ENCODE assay signal across 10 mouse cellular contexts in genomic region chr8:123104046-123104767, GRCm38 (mm10). TPM values are rescaled to one million over a fixed set of nuclear protein-coding genes. Genes with fewer than 3 reads are reported as not detected.
DNase-seq lines count a peak whose midpoint lies in the region; ATAC-seq lines count a peak whose summit lies in the region.
"Had no signal": no experiment of that assay in that cellular context is flagged by ENCODE, and none has a peak within 500 bp of the region (broad histone marks: within the 10 kb centered on the region; RNA-seq: fewer than 3 reads in every experiment).

No protein-coding gene starts in this region.

- no peaks in the 10 kb centered on the region for H3K27me3 ChIP-seq in liver, embryonic 11.5 days (replicated peaks; ENCODE audit: control insufficient read depth, insufficient read depth, low read length)
- no peaks in the 10 kb centered on the region for H3K27me3 ChIP-seq in embryonic facial prominence, embryonic 14.5 days (replicated peaks; ENCODE audit: control insufficient read depth, insufficient read depth, low read length)
- no peaks in the 10 kb centered on the region for H3K27me3 ChIP-seq in limb, embryonic 10.5 days (ENCODE audit: low read depth, poor library complexity, severe bottlenecking)
- H3K27me3 ChIP-seq in neural tube, embryonic 14.5 days (ENCODE audit: control insufficient read depth, insufficient read depth, low read length), result no peaks in the 10 kb centered on the region

- H3K4me1 ChIP-seq in liver, embryonic 11.5 days (replicated peaks; ENCODE audit: control insufficient read depth, insufficient read depth, low read length), result peaks cover 11% of the 10 kb centered on the region
- H3K4me1 ChIP-seq in embryonic facial prominence, embryonic 14.5 days (ENCODE audit: control insufficient read depth, insufficient read depth, low read length), result peaks cover 8% of the 10 kb centered on the region; the same call in 1 of the 2 replicates
- H3K4me1 ChIP-seq in limb, embryonic 10.5 days, result peaks cover 17% of the 10 kb centered on the region
- H3K4me1 ChIP-seq in neural tube, embryonic 14.5 days (ENCODE audit: control insufficient read depth, insufficient read depth, low read length), result peaks cover 11% of the 10 kb centered on the region

- H3K27ac ChIP-seq in liver, embryonic 11.5 days (ENCODE audit: low read depth, low read length), result peak overlapping the region; percentile 93
- 0 out of 2 replicates have a peak overlapping the region, but pooled peaks have one; percentile 3 for H3K27ac ChIP-seq in embryonic facial prominence, embryonic 14.5 days (replicated peaks; ENCODE audit: low read depth, low read length)
- H3K27ac ChIP-seq in limb, embryonic 10.5 days, result peak overlapping the region; percentile 99; the same call in 1 of the 2 replicates
- H3K27ac ChIP-seq in neural tube, embryonic 14.5 days (ENCODE audit: low read depth, low read length), result no peak overlapping the region

- no peaks in the 10 kb centered on the region for H3K9me3 ChIP-seq in liver, embryonic 11.5 days (ENCODE audit: control insufficient read depth, low read length)
- no peaks in the 10 kb centered on the region for H3K9me3 ChIP-seq in embryonic facial prominence, embryonic 14.5 days (ENCODE audit: control insufficient read depth, low read length)
- no peaks in the 10 kb centered on the region for H3K9me3 ChIP-seq in limb, embryonic 10.5 days (replicated peaks)
- H3K9me3 ChIP-seq in neural tube, embryonic 14.5 days (ENCODE audit: control insufficient read depth, low read length), result no peaks in the 10 kb centered on the region

- peaks cover 25% of the 10 kb centered on the region for H3K36me3 ChIP-seq in liver, embryonic 11.5 days (ENCODE audit: control insufficient read depth, insufficient read depth, low read length)
- peaks cover 32% of the 10 kb centered on the region for H3K36me3 ChIP-seq in embryonic facial prominence, embryonic 14.5 days (ENCODE audit: control insufficient read depth, insufficient read depth, low read length)
- peaks cover 34% of the 10 kb centered on the region for H3K36me3 ChIP-seq in limb, embryonic 10.5 days
- H3K36me3 ChIP-seq in neural tube, embryonic 14.5 days (ENCODE audit: control insufficient read depth, insufficient read depth, low read length), result peaks cover 23% of the 10 kb centered on the region

- H3K4me3 ChIP-seq in liver, embryonic 11.5 days (ENCODE audit: low read depth, low read length), result peak overlapping the region; percentile 91
- H3K4me3 ChIP-seq in embryonic facial prominence, embryonic 14.5 days (ENCODE audit: low read depth, low read length), result peak overlapping the region; percentile 83
- peak overlapping the region; percentile 97 for H3K4me3 ChIP-seq in limb, embryonic 10.5 days
- peak overlapping the region; percentile 88; the same call in 1 of the 2 replicates for H3K4me3 ChIP-seq in neural tube, embryonic 14.5 days (ENCODE audit: low read depth, low read length)

- no peak for ATAC-seq in liver, embryonic 11.5 days (replicated peaks; ENCODE audit: low FRiP score)
- ATAC-seq in embryonic facial prominence, embryonic 14.5 days (ENCODE audit: low read depth), result no peak
- ATAC-seq in neural tube, embryonic 14.5 days (ENCODE audit: low read depth), result no peak

- H3K4me2 ChIP-seq in liver, embryonic 11.5 days, result peak overlapping the region; percentile 98
- peak overlapping the region; percentile 84 for H3K4me2 ChIP-seq in embryonic facial prominence, embryonic 14.5 days (ENCODE audit: low read depth, low read length)
- H3K4me2 ChIP-seq in neural tube, embryonic 14.5 days (ENCODE audit: low read depth, low read length), result no peak overlapping the region; the same call in 1 of the 2 replicates

- 80% methylated on average over 6 of the region's 6 CpGs for WGBS in liver, embryonic 11.5 days
- WGBS in embryonic facial prominence, embryonic 14.5 days, result 77% methylated on average over 6 of the region's 6 CpGs
- WGBS in limb, embryonic 10.5 days, result 89% methylated on average over 6 of the region's 6 CpGs
- 79% methylated on average over 6 of the region's 6 CpGs for WGBS in neural tube, embryonic 14.5 days

- H3K9ac ChIP-seq in liver, embryonic 11.5 days (ENCODE audit: low read depth, low read length), result peak overlapping the region; percentile 99
- H3K9ac ChIP-seq in embryonic facial prominence, embryonic 14.5 days (ENCODE audit: low read depth, low read length), result peak overlapping the region; percentile 97
- peak overlapping the region; percentile 92; the same call in 1 of the 2 replicates for H3K9ac ChIP-seq in neural tube, embryonic 14.5 days (replicated peaks; ENCODE audit: low read depth, low read length)

- DNase-seq in liver, embryonic 11.5 days (ENCODE audit: low spot score), result no peak
- DNase-seq in liver, result no peak
- DNase-seq in embryonic facial prominence, embryonic 14.5 days (ENCODE audit: low spot score), result no peak
- no peak for DNase-seq in limb, embryonic 10.5 days (ENCODE audit: low spot score)
- no peak for DNase-seq in spleen, postnatal 14 days (ENCODE audit: low spot score in 2 of 2)
- DNase-seq in ovary, postnatal 36 days (ENCODE audit: low spot score), result no peak
- DNase-seq in layer of hippocampus, postnatal 25 days (ENCODE audit: extremely low spot score in 1 of 2, low spot score in 1 of 2), result no peak
- DNase-seq: adrenal gland, adult 2 months; thymus, postnatal 36 days had no signal

RNA-seq across cellular contexts. Expression of gene Rpl13, which starts 2.1 kb away (rescaled TPM):
- polyA plus RNA-seq in liver, embryonic 11.5 days (2014; fragmentation: Nextera tagmentation; extraction: Ambion mirVana), result 1,965 and 2,035 TPM in 2 replicates
- polyA plus RNA-seq in embryonic facial prominence, embryonic 14.5 days (2014; fragmentation: Nextera tagmentation; extraction: Ambion mirVana), result 1,761 and 1,789 TPM in 2 replicates
- 1,397 and 1,583 TPM in 2 replicates for polyA plus RNA-seq in limb, embryonic 10.5 days (2016; fragmentation: Nextera tagmentation; extraction: Ambion mirVana)
- polyA plus RNA-seq in neural tube, embryonic 14.5 days (2014; fragmentation: Nextera tagmentation; extraction: Ambion mirVana), result 775 and 913 TPM in 2 replicates
- total RNA-seq in layer of hippocampus, postnatal 25 days (2021), result 100 to 1,000 TPM; 378 to 449 TPM

RNA-seq across cellular contexts. Expression of gene Cpne7, which starts 13.0 kb away (rescaled TPM):
- polyA plus RNA-seq in liver, embryonic 11.5 days (2014; fragmentation: Nextera tagmentation; extraction: Ambion mirVana), result 5.2 and 5.9 TPM in 2 replicates
- 1.4 and 2.0 TPM in 2 replicates for polyA plus RNA-seq in embryonic facial prominence, embryonic 14.5 days (2014; fragmentation: Nextera tagmentation; extraction: Ambion mirVana)
- polyA plus RNA-seq in limb, embryonic 10.5 days (2016; fragmentation: Nextera tagmentation; extraction: Ambion mirVana), result 1.2 TPM in 2 replicates
- 1.5 and 1.8 TPM in 2 replicates for polyA plus RNA-seq in neural tube, embryonic 14.5 days (2014; fragmentation: Nextera tagmentation; extraction: Ambion mirVana)
- 100 to 1,000 TPM; 273 to 300 TPM for total RNA-seq in layer of hippocampus, postnatal 25 days (2021)

RNA-seq across cellular contexts. Expression of gene Spg7, which starts 41.5 kb away (rescaled TPM):
- 41.3 and 46.0 TPM in 2 replicates for polyA plus RNA-seq in liver, embryonic 11.5 days (2014; fragmentation: Nextera tagmentation; extraction: Ambion mirVana)
- 36.5 and 41.2 TPM in 2 replicates for polyA plus RNA-seq in embryonic facial prominence, embryonic 14.5 days (2014; fragmentation: Nextera tagmentation; extraction: Ambion mirVana)
- 57.8 and 60.5 TPM in 2 replicates for polyA plus RNA-seq in limb, embryonic 10.5 days (2016; fragmentation: Nextera tagmentation; extraction: Ambion mirVana)
- 43.4 and 49.1 TPM in 2 replicates for polyA plus RNA-seq in neural tube, embryonic 14.5 days (2014; fragmentation: Nextera tagmentation; extraction: Ambion mirVana)
- total RNA-seq in layer of hippocampus, postnatal 25 days (2021), result 10 to 100 TPM; 54.5 to 72.1 TPM

RNA-seq across cellular contexts. Expression of gene Sult5a1, which starts 53.9 kb away (rescaled TPM):
- polyA plus RNA-seq in liver, embryonic 11.5 days (2014; fragmentation: Nextera tagmentation; extraction: Ambion mirVana), result 4.6 and 5.6 TPM in 2 replicates
- polyA plus RNA-seq in embryonic facial prominence, embryonic 14.5 days (2014; fragmentation: Nextera tagmentation; extraction: Ambion mirVana), result 27.9 and 33.5 TPM in 2 replicates
- polyA plus RNA-seq in limb, embryonic 10.5 days (2016; fragmentation: Nextera tagmentation; extraction: Ambion mirVana), result 4.6 and 5.2 TPM in 2 replicates
- 0.80 and 1.9 TPM in 2 replicates for polyA plus RNA-seq in neural tube, embryonic 14.5 days (2014; fragmentation: Nextera tagmentation; extraction: Ambion mirVana)
- total RNA-seq in layer of hippocampus, postnatal 25 days (2021), result 1 to 10 TPM; 2.0 to 2.5 TPM
